Mouse (Mus musculus) heart, embryonic 14.5 days (tissue): ENCODE data around the gene Adamtsl1. TPM values are rescaled to one million over a fixed set of nuclear protein-coding genes. Genes with fewer than 3 reads are reported as not detected.

Source experiments
- ATAC-seq: fragments of 200-750 bp; cut with Nextera tagmentation; 2 replicates; pipeline ENCODE4 v1.8.0; 2017; ENCODE audit warnings: low read depth, moderate TSS enrichment; ENCODE audit not compliant: insufficient number of reproducible peaks, insufficient read depth, low FRiP score
- H3K27ac ChIP-seq, 2 experiments: fragments of 200-500 bp in 1 of 2; fragments of 300-500 bp in 1 of 2; sonication (generic) in 1 of 2; replicated peaks in 1 of 2; 2 replicates each; pipeline ENCODE4 v1.5.1; 2012 to 2014; ENCODE audit warnings: low read depth in 2 of 2, low read length in 2 of 2, control low read depth in 1 of 2, mild to moderate bottlenecking in 1 of 2, mixed read lengths in 1 of 2; ENCODE audit not compliant: control insufficient read depth in 1 of 2, insufficient read depth in 1 of 2
- H3K27me3 ChIP-seq: fragments of 300-500 bp; sonication (generic); 2 replicates; pipeline ENCODE4 v1.6.1; 2014; ENCODE audit warnings: mild to moderate bottlenecking, low read length, control low read depth; ENCODE audit not compliant: control insufficient read depth, insufficient read depth
- H3K36me3 ChIP-seq: fragments of 300-500 bp; sonication (generic); 2 replicates; pipeline ENCODE4 v1.6.1; 2014; ENCODE audit warnings: mild to moderate bottlenecking, control low read depth, low read length, mixed read lengths; ENCODE audit not compliant: control insufficient read depth, insufficient read depth
- H3K4me1 ChIP-seq, 2 experiments: fragments of 200-500 bp in 1 of 2; fragments of 300-500 bp in 1 of 2; sonication (generic) in 1 of 2; 2 replicates each; pipeline ENCODE4 v1.6.1; 2012 to 2014; ENCODE audit warnings: low read length in 2 of 2, control low read depth in 1 of 2, mixed read lengths in 1 of 2; ENCODE audit not compliant: control insufficient read depth in 2 of 2, insufficient read depth in 2 of 2
- H3K4me2 ChIP-seq: fragments of 300-500 bp; sonication (generic); 2 replicates; pipeline ENCODE4 v1.6.1; 2014; ENCODE audit warnings: mild to moderate bottlenecking, low read length
- H3K4me3 ChIP-seq, 2 experiments: fragments of 200-500 bp in 1 of 2; fragments of 300-500 bp in 1 of 2; sonication (generic) in 1 of 2; 2 replicates each; pipeline ENCODE4 v1.5.1; 2012 to 2014; ENCODE audit warnings: low read length in 2 of 2, mild to moderate bottlenecking in 2 of 2, control low read depth in 1 of 2, low read depth in 1 of 2, moderate library complexity in 1 of 2; ENCODE audit not compliant: control insufficient read depth in 1 of 2, insufficient read depth in 1 of 2
- H3K9ac ChIP-seq: fragments of 300-500 bp; sonication (generic); 2 replicates; pipeline ENCODE4 v1.6.1; 2014; ENCODE audit warnings: mild to moderate bottlenecking, low read length
- H3K9me3 ChIP-seq: fragments of 300-500 bp; sonication (generic); 2 replicates; pipeline ENCODE4 v1.6.1; 2016; ENCODE audit warnings: low read length, control low read depth; ENCODE audit not compliant: control insufficient read depth
- WGBS: fragments of 180-500 bp; shearing (Covaris S2); extraction: QIAGEN DNeasy Blood & Tissue Kit; methylation state at CpG from one replicate; pipeline ENCODE4 v1.1.7; 2014; 5-methylcytosine and 5-hydroxymethylcytosine counted together
- polyA plus RNA-seq: library from polyadenylated mRNA; unstranded; fragments of >200 nt; fragmentation: Nextera tagmentation; extraction: Ambion mirVana; gene quantifications from 2 replicates; pipeline ENCODE4 v1.2.1, GENCODE M21; 2014

Gene Adamtsl1
- polyA plus RNA-seq, 1 experiment from 2014 or later = 16.2 TPM

GRCm38 (mm10) chr4:86053487-86054237 is 539.7 kb downstream of the Adamtsl1 start:
- Histone ChIP-seq H3K27me3 (no peaks in the 10 kb centered on the region), H3K27ac (peak overlapping the region; percentile 84 to 90), H3K4me3 (peak overlapping the region; percentile 56 to 63), H3K4me1 (peaks cover 0 to 3% of the 10 kb centered on the region in 2 experiments; a peak in 2 of 4 replicates), H3K36me3 (no peaks in the 10 kb centered on the region), H3K9me3 (no peaks in the 10 kb centered on the region), H3K9ac (peak overlapping the region; percentile 73), H3K4me2 (peak overlapping the region; percentile 72)
- peak; percentile 86 for ATAC-seq
- WGBS = under 1% methylated on average over 20 of the region's 20 CpGs

GRCm38 (mm10) chr4:86060614-86061013 is 546.6 kb downstream of the Adamtsl1 start:
- no peak overlapping the region for H3K9ac ChIP-seq
- no peaks in the 10 kb centered on the region for H3K9me3 ChIP-seq
- no peaks in the 10 kb centered on the region for H3K4me1 ChIP-seq
- H3K27me3 ChIP-seq = no peaks in the 10 kb centered on the region
- H3K4me3 ChIP-seq = no peak overlapping the region
- H3K36me3 ChIP-seq = no peaks in the 10 kb centered on the region
- no peak overlapping the region for H3K27ac ChIP-seq
- H3K4me2 ChIP-seq = no peak overlapping the region
- WGBS = 90% methylated on average over 4 of the region's 4 CpGs
- ATAC-seq = no peak

DNA sequence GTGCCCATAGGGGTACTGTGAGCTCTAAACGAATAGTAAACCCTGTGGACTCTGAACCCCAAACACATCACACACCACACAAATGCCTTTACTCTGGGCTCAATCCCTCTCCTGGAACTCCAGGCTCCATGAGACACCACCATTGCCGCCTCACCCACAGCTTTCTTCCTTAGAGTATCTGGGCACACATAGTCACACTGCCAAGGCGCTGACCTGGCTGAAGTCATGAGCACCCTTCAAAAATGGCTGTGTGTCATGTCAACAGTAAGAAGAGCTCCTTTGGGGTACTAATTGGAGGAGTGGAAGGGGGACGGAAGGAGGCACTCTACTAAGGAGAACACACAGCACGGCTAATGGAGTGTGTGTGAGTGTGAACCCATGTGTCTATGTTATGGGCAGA is 554.4 kb downstream of the Adamtsl1 start:
- no peak for ATAC-seq
- peaks cover 3 to 5% of the 10 kb centered on the region in 2 experiments; a peak in 1 of 4 replicates for H3K4me1 ChIP-seq
- H3K4me2 ChIP-seq = no peak overlapping the region
- no peaks in the 10 kb centered on the region for H3K36me3 ChIP-seq
- no peak overlapping the region for H3K4me3 ChIP-seq
- no peaks in the 10 kb centered on the region for H3K9me3 ChIP-seq
- H3K27me3 ChIP-seq = no peaks in the 10 kb centered on the region
- no peak overlapping the region for H3K9ac ChIP-seq
- no peak overlapping the region for H3K27ac ChIP-seq
- 79% methylated on average over 5 of the region's 5 CpGs for WGBS

DNA sequence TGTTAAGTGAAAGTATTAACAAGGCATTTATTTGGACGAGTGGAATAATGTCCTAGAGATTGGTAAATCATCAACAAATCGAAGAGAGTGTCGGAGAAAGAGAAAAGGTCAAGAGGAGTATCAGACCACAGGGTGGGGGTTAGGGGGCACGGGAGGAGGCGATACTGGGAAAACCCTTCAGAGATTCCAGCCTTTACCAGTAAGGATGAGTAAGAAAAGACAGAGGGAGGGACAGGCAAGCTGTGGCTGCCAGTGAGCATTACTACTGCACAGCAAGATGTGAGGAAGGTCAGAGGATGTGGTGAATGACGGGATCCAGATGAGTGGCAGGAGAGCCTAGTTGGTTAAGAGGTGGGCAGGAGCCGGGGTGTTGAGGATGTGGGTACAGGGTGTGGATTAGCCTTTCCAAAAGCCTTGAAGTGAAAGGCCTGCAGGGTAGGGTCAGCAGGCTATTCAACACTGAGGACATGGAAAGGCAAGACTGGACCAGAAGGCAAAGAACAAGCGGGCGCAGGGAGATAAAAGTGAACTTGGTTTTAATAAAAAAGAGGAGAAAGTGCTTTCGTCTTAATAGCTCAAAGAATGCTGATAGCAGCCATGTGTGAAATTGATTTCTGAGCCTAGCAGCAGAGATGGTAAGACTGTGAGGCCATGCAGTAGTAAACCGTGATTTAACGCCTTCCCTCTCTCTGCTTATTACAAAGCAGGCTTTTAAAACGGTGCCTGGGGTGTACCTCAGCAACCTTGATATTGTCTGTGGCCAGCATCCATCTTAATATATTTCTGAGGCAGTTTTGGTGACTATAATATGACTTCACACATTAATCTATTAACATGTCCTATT is 555.1 kb downstream of the Adamtsl1 start:
- Histone ChIP-seq H3K4me3 (no peak overlapping the region), H3K27ac (no peak overlapping the region), H3K36me3 (no peaks in the 10 kb centered on the region), H3K27me3 (no peaks in the 10 kb centered on the region), H3K4me2 (no peak overlapping the region), H3K4me1 (peaks cover 3 to 5% of the 10 kb centered on the region in 2 experiments; a peak in 1 of 4 replicates), H3K9me3 (no peaks in the 10 kb centered on the region), H3K9ac (no peak overlapping the region)
- no peak for ATAC-seq
- 57% methylated on average over 13 of the region's 13 CpGs for WGBS

- H3K4me2 ChIP-seq = no peak overlapping the region
- no peaks in the 10 kb centered on the region for H3K4me1 ChIP-seq
- no peak overlapping the region for H3K4me3 ChIP-seq
- H3K9me3 ChIP-seq = no peaks in the 10 kb centered on the region
- WGBS = 20% methylated on average over 1 of the region's 1 CpGs
- H3K36me3 ChIP-seq = no peaks in the 10 kb centered on the region
- H3K27me3 ChIP-seq = no peaks in the 10 kb centered on the region
- H3K9ac ChIP-seq = no peak overlapping the region
- H3K27ac ChIP-seq = no peak overlapping the region
- ATAC-seq = no peak
Observed at GRCm38 (mm10) chr4:86074871-86075270, 560.9 kb downstream of the Adamtsl1 start.

DNA sequence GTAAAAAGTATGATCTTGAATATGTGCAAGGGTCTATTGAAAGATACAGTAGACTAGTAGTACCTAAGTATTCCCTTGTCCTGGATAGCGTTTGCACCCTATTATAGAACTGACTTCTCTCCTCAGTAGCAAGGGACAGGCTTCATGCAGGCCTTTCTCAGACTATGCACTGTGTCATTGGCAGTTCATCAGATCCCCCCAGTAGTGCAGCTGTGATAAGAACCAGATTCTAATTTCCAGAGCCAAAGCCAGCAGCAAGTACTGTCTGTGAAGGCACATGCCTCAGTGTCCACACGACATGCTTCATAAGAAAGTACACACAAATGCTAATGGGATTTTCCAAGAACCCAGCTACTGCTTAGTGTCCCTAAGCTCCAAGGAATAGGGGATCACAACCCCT is 563.4 kb downstream of the Adamtsl1 start:
- H3K27me3 ChIP-seq = no peaks in the 10 kb centered on the region
- H3K9ac ChIP-seq = no peak overlapping the region
- H3K4me2 ChIP-seq = no peak overlapping the region
- no peak overlapping the region for H3K27ac ChIP-seq
- no peaks in the 10 kb centered on the region for H3K4me1 ChIP-seq
- no peaks in the 10 kb centered on the region for H3K36me3 ChIP-seq
- ATAC-seq = no peak
- no peaks in the 10 kb centered on the region for H3K9me3 ChIP-seq
- H3K4me3 ChIP-seq = no peak overlapping the region
- WGBS = 55% methylated on average over 2 of the region's 2 CpGs

- Histone ChIP-seq H3K4me1 (no peaks in the 10 kb centered on the region), H3K27ac (no peak overlapping the region), H3K36me3 (no peaks in the 10 kb centered on the region), H3K4me3 (no peak overlapping the region), H3K9me3 (no peaks in the 10 kb centered on the region), H3K27me3 (no peaks in the 10 kb centered on the region), H3K4me2 (no peak overlapping the region), H3K9ac (no peak overlapping the region)
- ATAC-seq = no peak
- WGBS = 56% methylated on average over 3 of the region's 3 CpGs
Observed at GRCm38 (mm10) chr4:86077854-86078253, 563.9 kb downstream of the Adamtsl1 start.
